Mouse (Mus musculus) lung, postnatal 0 days (tissue): ENCODE data around the gene Sox2. TPM values are rescaled to one million over a fixed set of nuclear protein-coding genes. Genes with fewer than 3 reads are reported as not detected.

Experiments
- ATAC-seq: fragments of 200-750 bp; cut with Nextera tagmentation; 2 replicates; pipeline ENCODE4 v1.8.0; 2017; ENCODE audit warnings: moderate library complexity
- DNase-seq: peaks from one replicate; pipeline ENCODE4 v3.0.0-alpha.2; 2016; ENCODE audit warnings: low spot score
- H3K27ac ChIP-seq: fragments of 300-500 bp; sonication (generic); 2 replicates; pipeline ENCODE4 v1.5.1; 2014; ENCODE audit warnings: antibody characterized with exemption, mild to moderate bottlenecking, low read length, mixed read lengths
- H3K27me3 ChIP-seq: fragments of 300-500 bp; sonication (generic); replicated peaks from 2 replicates; pipeline ENCODE4 v1.6.1; 2014; ENCODE audit warnings: low read length, mixed read lengths; ENCODE audit not compliant: insufficient read depth
- H3K36me3 ChIP-seq: fragments of 300-500 bp; sonication (generic); 2 replicates; pipeline ENCODE4 v1.6.1; 2014; ENCODE audit warnings: low read length, mixed read lengths; ENCODE audit not compliant: insufficient read depth
- H3K4me1 ChIP-seq: fragments of 300-500 bp; sonication (generic); 2 replicates; pipeline ENCODE4 v1.6.1; 2014; ENCODE audit warnings: antibody characterized with exemption, low read depth, low read length, mixed read lengths; ENCODE audit not compliant: insufficient read depth
- H3K4me2 ChIP-seq: fragments of 300-500 bp; sonication (generic); replicated peaks from 2 replicates; pipeline ENCODE4 v1.6.1; 2014; ENCODE audit warnings: low read depth, mild to moderate bottlenecking, low read length, moderate library complexity, mixed read lengths
- H3K4me3 ChIP-seq: fragments of 300-500 bp; sonication (generic); 2 replicates; pipeline ENCODE4 v1.5.1; 2014; ENCODE audit warnings: low read depth, low read length
- H3K9ac ChIP-seq: fragments of 300-500 bp; sonication (generic); replicated peaks from 2 replicates; pipeline ENCODE4 v1.6.1; 2014; ENCODE audit warnings: low read depth, mild to moderate bottlenecking
- H3K9me3 ChIP-seq: fragments of 300-500 bp; sonication (generic); 2 replicates; pipeline ENCODE4 v1.6.1; 2016; ENCODE audit warnings: low read length, mixed read lengths
- CTCF ChIP-seq: IDR thresholded peaks from 2 replicates; pipeline ENCODE4 v1.5.1; 2016; ENCODE audit warnings: antibody characterized with exemption, mild to moderate bottlenecking
- EP300 ChIP-seq: IDR thresholded peaks from 2 replicates; pipeline ENCODE4 v1.6.1; 2016; ENCODE audit warnings: antibody characterized with exemption, mild to moderate bottlenecking, control low read depth
- WGBS: fragments of 180-500 bp; shearing (Covaris S2); extraction: QIAGEN DNeasy Blood & Tissue Kit; methylation state at CpG from one replicate; pipeline ENCODE4 v1.1.7; 2014; 5-methylcytosine and 5-hydroxymethylcytosine counted together
- polyA plus RNA-seq: library from polyadenylated mRNA; unstranded; fragments of >200 nt; fragmentation: Nextera tagmentation; extraction: Ambion mirVana; gene quantifications from 2 replicates; pipeline ENCODE4 v1.2.1, GENCODE M21; 2015

The Sox2 gene
- polyA plus RNA-seq, 1 experiment from 2014 or later: 3.2 TPM

DNA sequence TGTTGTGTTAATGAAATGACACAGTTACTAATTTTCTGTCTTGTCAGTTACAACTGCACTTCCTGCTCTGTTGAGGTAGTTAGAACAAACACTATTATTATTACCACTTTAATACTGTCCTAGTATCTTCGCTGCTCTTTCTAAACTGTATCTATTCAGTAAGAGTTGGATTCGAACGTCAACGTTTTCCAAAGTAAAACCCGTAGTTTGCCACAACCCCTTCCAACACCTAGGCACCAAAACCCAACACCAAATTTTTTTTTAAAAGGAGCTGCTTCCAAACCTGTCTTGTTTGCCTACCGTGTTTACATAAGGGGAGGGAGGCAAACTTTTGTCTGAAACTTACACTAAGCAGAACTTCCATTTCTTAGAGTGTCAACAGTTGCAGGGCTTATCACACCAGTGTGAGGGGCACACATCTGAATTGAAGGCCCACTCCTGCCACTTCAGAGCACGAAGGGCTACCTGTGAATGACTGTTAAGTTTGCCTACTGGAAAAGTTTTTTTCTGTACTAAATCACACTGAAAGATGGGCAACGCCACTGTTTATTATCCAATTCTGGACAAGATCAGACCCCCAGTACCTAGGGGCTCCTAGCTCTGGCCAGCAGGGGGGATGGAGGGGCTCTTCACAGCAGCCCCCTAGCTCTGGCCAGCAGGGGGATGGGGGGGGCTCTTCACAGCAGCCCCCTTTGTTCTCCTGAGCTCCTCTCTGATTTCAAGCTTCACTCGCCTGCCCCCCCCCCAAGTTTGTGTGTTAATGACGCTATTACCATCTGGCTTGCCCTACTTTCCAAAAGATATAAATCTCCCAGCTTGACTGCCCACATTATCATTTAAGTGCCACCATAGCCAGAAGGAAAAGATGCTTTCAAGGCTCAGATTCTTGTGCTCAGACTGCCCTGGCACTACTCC, 15.8 kb downstream of the Sox2 start:
- H3K4me3 ChIP-seq: no peak overlapping the region
- peaks cover 6% of the 10 kb centered on the region; the same call in 1 of the 2 replicates for H3K4me1 ChIP-seq
- no peak for DNase-seq
- H3K4me2 ChIP-seq: no peak overlapping the region; the same call in 1 of the 2 replicates
- 4% methylated on average over 10 of the region's 10 CpGs for WGBS
- H3K27ac ChIP-seq: no peak overlapping the region
- no peaks in the 10 kb centered on the region for H3K9me3 ChIP-seq
- H3K9ac ChIP-seq: no peak overlapping the region
- no peak for TF ChIP-seq EP300
- no peak for TF ChIP-seq CTCF
- H3K27me3 ChIP-seq: peaks cover 78% of the 10 kb centered on the region
- H3K36me3 ChIP-seq: no peaks in the 10 kb centered on the region
- ATAC-seq: no peak

DNA sequence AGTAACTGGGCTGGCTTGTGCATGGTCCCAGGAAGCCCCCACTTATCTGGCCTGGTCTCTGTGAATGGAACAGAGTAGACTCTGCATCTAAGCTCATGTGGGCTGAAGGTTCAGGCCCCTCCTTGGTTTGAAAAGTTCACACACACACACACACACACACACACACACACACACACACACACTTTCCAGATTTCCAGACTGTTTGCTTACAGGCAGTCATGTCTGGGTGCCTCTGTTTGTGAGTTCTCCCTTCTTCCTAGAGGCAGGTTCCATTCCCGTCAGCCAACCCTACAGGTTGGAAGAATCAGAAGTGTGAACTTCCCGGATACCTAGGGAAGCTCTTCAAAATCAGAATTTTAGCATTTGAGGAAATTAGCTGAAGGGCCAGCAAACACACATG, 17.0 kb downstream of the Sox2 start:
- H3K36me3 ChIP-seq: no peaks in the 10 kb centered on the region
- DNase-seq (no peak), ATAC-seq (no peak)
- no peak for TF ChIP-seq EP300
- TF ChIP-seq CTCF: no peak
- H3K27ac ChIP-seq: no peak overlapping the region
- WGBS: 34% methylated on average over 2 of the region's 2 CpGs
- no peak overlapping the region for H3K9ac ChIP-seq
- no peaks in the 10 kb centered on the region for H3K9me3 ChIP-seq
- peaks cover 77% of the 10 kb centered on the region for H3K27me3 ChIP-seq
- peaks cover 6% of the 10 kb centered on the region; the same call in 1 of the 2 replicates for H3K4me1 ChIP-seq
- H3K4me2 ChIP-seq: no peak overlapping the region
- H3K4me3 ChIP-seq: no peak overlapping the region

DNA sequence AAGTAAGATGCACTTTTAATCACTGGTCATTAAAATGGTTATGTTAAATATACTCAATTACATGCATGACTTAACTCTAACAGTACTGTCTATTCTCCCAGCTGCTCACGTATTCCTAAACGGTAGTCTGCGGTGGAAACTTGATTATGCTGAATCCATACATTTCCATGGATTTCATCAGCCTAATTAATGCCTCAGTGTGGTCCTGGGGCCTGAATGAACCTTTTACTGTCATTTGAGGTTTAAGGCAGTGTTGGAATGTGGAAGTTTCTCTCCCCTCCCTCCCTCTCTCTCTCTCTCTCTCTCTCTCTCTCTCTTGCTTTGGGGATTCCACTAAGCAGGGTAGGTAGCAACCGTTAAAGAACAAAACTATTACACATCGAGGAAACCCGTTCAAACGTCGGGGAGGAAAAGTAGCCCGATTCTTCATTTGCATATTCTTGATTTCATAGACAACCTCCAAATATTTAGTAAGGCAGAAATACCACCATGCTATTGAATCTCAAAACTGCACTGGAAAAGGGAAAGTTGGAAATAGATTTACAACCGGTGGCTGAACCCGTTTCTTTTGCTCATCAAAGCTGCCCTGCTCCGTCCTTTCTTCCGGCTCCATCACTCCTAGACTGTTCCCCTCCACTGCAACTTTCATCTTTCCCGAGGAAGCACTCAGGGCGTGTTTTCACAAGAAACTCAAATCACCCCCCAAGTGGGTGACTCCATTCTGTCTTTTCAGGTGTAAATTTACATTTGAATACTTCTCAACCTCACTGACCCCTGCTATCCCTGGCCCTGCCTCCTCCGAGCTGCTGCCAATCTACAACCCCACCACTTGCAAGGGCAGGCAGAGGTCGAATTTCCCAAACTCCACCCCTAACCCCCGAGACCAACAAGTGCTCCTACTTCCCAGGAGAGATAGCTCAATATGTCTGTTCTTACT, 17.9 kb downstream of the Sox2 start:
- Histone ChIP-seq H3K4me1 (peaks cover 6% of the 10 kb centered on the region; the same call in 1 of the 2 replicates), H3K9ac (no peak overlapping the region), H3K27me3 (peaks cover 73% of the 10 kb centered on the region), H3K4me3 (no peak overlapping the region), H3K27ac (no peak overlapping the region), H3K36me3 (no peaks in the 10 kb centered on the region), H3K9me3 (no peaks in the 10 kb centered on the region), H3K4me2 (no peak overlapping the region)
- 7% methylated on average over 18 of the region's 18 CpGs for WGBS
- ATAC-seq (no peak), DNase-seq (no peak)
- TF ChIP-seq EP300 (no peak), CTCF (no peak)

DNA sequence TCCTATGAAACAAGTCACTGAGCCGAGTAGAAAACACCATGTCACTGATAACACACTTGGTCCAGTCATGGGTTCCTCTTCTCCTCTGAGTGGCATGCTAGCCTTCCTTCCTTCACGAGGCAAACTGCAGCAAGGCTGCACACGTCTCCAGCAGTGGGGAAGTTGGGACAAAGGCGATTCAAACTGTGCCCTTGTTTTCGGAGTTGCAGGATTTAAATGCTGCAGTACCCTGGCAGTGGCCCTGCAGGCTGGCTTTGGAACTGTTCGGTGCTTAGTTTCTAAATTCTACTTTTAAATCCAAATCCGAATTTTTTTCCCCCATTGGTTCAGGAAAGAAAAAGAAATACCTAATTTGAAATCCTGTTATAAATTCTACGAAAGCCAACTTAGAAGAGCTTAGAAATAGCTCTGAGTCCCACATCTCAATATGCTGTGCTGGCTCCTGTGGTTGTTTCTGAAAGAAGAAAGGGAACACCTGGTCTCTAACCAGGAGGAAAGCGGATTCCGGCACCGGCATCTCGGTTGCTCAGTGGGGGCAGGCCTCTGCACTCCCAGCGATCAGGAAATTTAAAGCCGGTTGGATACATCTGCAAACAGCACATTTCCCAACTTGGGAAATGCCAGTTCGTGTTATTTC, 20.9 kb downstream of the Sox2 start:
- no peaks in the 10 kb centered on the region for H3K9me3 ChIP-seq
- 13% methylated on average over 15 of the region's 15 CpGs for WGBS
- no peak overlapping the region for H3K4me2 ChIP-seq
- H3K4me3 ChIP-seq: no peak overlapping the region
- peaks cover 43% of the 10 kb centered on the region for H3K27me3 ChIP-seq
- H3K36me3 ChIP-seq: no peaks in the 10 kb centered on the region
- DNase-seq (no peak), ATAC-seq (no peak)
- no peaks in the 10 kb centered on the region for H3K4me1 ChIP-seq
- no peak for TF ChIP-seq EP300
- TF ChIP-seq CTCF: no peak; the same call in 1 of the 2 replicates
- no peak overlapping the region for H3K27ac ChIP-seq
- no peak overlapping the region for H3K9ac ChIP-seq

DNA sequence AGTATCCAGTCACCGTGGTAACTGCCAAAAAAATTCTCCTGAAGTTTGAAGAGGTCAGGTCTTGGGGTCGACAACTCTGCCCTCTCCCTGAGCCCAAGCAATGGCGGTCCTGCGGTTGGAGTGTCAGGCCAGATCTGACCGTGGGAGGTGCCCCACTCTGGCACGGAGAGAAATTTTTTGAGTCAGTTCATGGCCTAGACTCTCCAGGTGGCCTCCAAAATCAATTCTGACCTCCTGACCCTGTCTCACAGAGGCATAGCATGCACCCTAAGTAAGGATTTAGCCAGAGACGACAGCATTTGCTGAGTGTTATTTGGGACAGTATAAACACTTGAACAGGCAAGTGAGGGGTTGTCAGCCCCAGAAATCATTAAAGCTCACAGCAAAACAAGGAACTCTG, 28.6 kb downstream of the Sox2 start:
- WGBS: 16% methylated on average over 7 of the region's 7 CpGs
- TF ChIP-seq CTCF (no peak), EP300 (no peak)

More for the DNA sequence above, 28.6 kb downstream of the Sox2 start:
- DNase-seq (no peak), ATAC-seq (no peak)
- H3K9me3 ChIP-seq: no peaks in the 10 kb centered on the region
- H3K27me3 ChIP-seq: no peaks in the 10 kb centered on the region
- H3K4me2 ChIP-seq: no peak overlapping the region
- H3K4me1 ChIP-seq: no peaks in the 10 kb centered on the region
- no peak overlapping the region for H3K4me3 ChIP-seq
- H3K9ac ChIP-seq: no peak overlapping the region
- H3K36me3 ChIP-seq: no peaks in the 10 kb centered on the region
- no peak overlapping the region for H3K27ac ChIP-seq
